Mouse (Mus musculus): ENCODE results near the gene Hist1h2bl. TPM values are rescaled to one million over a fixed set of nuclear protein-coding genes. Genes with fewer than 3 reads are reported as not detected.

Gene Hist1h2bl
- 91.5 and 110 TPM in 2 replicates for total RNA-seq (2015; ENCODE audit: low replicate concordance)
- total RNA-seq (2017; ENCODE audit: low replicate concordance): 213 and 268 TPM in 2 replicates

DNA sequence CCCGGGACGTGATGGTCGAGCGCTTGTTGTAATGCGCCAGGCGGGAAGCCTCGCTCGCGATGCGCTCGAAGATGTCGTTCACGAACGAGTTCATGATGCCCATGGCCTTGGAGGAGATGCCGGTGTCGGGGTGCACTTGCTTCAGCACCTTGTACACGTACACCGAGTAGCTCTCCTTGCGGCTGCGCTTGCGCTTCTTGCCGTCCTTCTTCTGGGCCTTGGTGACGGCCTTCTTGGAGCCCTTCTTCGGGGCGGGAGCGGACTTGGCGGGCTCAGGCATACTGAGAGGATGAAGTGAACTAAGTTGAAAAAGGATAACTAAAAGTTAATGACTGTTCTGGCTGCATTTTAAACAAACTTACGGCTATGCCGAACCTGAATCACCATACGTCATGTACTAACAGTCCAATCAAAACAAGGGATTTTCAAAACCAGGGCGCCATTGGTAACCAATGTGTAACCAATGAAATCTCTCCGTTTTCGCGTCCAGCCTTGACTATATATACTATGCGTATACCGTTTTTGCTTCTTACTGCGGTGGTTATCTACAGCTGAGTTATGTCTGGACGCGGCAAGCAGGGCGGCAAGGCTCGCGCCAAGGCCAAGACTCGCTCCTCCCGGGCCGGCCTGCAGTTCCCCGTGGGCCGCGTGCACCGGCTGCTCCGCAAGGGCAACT lies at the start of gene Hist1h2bl, which contains the start of gene Hist1h2ai:
Gene Hist1h2bl, minus strand, starts transcription at position 280 of the 676 bp plus-strand sequence.
Gene Hist1h2ai, plus strand, starts transcription at position 559 of the 676 bp plus-strand sequence.
- ATAC-seq (replicated peaks; ENCODE audit: low FRiP score, poor library complexity, severe bottlenecking): peak; percentile 79

DNA sequence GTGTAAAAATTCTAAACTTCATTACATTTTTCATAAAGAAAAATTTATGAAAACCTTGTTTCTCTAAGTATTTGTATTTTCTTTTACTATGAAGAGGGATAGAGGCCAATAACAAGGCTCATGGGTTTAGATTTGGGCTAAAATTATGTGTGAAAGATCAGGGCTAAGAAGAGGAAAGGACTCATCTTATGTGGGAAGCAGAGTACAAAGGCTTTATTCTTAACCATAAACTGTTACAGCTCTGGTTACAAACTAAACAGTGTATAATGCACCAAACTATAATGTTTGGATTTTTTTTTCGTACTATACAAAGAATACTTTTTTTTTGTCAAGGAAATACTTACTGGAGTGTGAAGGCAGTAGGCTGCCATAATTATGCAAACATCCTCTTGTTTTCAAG lies 39.8 kb upstream of the Hist1h2bl start:
- ATAC-seq (replicated peaks; ENCODE audit: low FRiP score, poor library complexity, severe bottlenecking): no peak

DNA sequence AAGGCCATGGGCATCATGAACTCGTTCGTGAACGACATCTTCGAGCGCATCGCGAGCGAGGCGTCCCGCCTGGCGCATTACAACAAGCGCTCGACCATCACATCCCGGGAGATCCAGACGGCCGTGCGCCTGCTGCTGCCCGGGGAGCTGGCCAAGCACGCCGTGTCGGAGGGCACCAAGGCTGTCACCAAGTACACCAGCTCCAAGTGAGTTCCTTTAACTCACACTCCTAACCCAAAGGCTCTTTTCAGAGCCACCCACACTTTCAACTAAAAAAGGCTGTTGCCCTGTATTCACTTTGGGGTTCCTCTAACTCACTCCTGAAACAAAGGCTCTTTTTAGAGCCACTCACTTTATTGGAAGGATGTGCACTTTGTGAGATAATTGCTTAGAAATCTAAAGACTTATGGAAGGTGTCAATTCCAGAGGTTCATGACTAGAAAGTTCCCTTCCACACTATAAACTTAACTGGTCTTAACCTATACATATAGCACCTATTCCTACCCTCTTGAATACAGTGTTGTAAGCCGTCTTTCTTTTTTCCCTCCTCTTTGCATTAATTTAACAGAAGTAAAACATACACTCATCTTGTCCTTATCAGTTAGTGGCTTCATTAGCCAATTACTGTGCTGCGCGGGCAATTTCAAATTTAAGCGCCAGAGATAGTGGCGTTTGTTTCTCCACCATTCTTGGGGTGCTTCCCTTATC lies 38.5 kb upstream of the Hist1h2bl start:
- ATAC-seq (replicated peaks; ENCODE audit: low FRiP score, poor library complexity, severe bottlenecking): peak; percentile 45

DNA sequence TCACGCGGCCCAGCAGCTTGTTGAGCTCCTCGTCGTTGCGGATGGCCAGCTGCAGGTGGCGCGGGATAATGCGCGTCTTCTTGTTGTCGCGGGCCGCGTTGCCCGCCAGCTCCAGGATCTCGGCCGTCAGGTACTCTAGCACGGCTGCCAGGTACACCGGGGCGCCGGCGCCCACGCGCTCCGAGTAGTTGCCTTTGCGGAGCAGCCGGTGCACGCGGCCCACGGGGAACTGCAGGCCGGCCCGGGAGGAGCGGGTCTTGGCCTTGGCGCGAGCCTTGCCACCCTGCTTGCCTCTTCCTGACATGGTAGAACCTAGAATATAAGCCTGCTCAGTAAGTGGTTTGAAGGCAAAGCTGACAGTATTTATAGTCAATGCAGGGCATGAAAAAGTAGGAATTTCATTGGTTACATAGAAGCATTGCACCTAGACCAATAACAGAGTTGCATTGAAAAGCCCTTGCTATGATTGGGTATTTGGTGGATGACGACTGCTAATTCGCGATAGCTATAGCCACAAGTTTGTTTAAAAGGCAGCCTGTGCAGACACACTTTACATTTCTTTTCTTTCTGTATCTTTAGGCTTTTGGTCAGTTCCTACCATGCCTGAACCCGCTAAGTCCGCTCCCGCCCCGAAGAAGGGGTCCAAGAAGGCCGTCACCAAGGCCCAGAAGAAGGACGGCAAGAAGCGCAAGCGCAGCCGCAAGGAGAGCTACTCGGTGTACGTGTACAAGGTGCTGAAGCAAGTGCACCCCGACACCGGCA lies 37.8 kb upstream of the Hist1h2bl start, which contains the start of the genes Hist1h2ak and Hist1h2bn:
Gene Hist1h2ak, minus strand, starts transcription at position 304 of the 762 bp plus-strand sequence.
Gene Hist1h2bn, plus strand, starts transcription at position 600 of the 762 bp plus-strand sequence.
- peak; percentile 81 for ATAC-seq (replicated peaks; ENCODE audit: low FRiP score, poor library complexity, severe bottlenecking)

DNA sequence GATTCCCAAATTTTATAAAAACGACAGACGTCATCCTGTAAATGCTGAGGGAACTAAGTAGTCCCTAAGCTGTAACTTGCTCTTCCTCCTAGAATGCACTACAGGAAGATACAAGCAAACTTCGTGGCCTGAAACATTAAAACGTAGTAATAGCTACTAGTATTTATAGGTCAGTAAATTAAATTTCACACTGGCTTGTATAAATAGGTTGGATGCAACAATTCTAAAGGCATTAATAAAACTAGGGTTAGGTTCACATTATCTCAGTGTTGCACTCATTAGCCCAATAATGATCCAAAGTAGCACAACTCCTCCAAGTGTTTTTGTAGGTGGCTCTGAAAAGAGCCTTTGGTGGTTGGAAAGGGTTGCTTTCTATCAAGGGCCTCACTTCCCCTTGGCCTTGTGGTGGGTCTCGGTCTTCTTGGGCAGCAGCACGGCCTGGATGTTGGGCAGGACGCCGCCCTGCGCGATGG lies 37.1 kb upstream of the Hist1h2bl start:
- ATAC-seq (replicated peaks; ENCODE audit: low FRiP score, poor library complexity, severe bottlenecking): no peak

DNA sequence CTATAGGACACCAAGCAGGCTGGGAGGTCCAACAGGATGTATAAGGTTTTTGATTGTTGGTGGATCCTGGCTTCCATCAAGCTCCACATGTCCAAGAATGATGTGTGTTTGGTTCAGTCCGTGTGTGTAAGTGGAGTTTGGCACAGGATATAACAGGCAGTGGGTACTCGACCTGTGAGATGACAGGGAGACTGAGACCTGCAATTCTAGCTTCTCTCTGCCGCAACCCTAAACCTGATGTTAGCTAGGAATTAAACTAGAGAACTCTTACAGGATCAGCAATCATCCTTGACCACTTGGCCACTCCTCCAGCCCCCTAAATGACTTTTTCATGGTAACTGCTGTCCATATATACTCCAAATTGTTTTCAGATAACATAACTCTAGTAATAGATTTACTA lies 36.4 kb upstream of the Hist1h2bl start:
- ATAC-seq (replicated peaks; ENCODE audit: low FRiP score, poor library complexity, severe bottlenecking): 0 out of 2 replicates have a peak, but pooled peaks have one; percentile 1

DNA sequence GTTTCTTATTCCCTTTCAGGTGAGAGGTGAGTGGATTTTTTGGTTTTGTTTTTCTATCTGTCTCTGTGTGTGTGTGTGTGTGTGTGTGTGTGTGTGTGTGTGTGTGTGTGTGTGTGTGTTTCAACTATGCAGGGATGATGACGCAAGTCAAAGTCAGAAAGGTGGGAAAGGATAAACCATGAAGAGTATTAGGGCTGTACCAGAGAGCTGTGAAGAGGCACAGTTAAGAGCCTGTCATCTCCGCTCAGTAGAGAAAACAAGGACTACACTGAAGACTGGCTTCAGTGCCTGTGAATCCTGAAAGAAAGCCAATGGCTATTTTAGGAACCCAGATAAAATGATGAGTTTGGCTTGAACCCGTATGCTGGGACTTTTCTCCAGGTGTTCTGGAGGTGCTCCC lies 35.9 kb upstream of the Hist1h2bl start:
- ATAC-seq (replicated peaks; ENCODE audit: low FRiP score, poor library complexity, severe bottlenecking): no peak

DNA sequence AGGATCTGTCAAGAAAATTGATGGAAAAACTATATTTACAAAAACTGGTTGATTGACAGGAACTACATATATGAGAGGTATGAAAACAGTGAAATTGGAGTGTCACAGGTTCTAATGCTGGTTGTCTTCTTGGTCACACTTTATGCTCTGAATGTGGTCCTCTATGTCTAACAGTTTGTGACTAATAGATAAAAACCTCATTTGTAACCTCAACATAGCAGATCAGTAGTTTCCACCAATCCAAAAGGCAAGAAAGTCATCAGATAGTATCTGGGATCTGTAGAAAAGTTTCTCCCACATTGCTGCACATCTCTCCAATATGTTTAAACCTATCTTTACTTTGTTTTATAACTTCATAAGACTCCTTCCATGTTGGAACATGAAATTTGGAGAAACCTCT lies 35.5 kb upstream of the Hist1h2bl start:
- no peak for ATAC-seq (replicated peaks; ENCODE audit: low FRiP score, poor library complexity, severe bottlenecking)

DNA sequence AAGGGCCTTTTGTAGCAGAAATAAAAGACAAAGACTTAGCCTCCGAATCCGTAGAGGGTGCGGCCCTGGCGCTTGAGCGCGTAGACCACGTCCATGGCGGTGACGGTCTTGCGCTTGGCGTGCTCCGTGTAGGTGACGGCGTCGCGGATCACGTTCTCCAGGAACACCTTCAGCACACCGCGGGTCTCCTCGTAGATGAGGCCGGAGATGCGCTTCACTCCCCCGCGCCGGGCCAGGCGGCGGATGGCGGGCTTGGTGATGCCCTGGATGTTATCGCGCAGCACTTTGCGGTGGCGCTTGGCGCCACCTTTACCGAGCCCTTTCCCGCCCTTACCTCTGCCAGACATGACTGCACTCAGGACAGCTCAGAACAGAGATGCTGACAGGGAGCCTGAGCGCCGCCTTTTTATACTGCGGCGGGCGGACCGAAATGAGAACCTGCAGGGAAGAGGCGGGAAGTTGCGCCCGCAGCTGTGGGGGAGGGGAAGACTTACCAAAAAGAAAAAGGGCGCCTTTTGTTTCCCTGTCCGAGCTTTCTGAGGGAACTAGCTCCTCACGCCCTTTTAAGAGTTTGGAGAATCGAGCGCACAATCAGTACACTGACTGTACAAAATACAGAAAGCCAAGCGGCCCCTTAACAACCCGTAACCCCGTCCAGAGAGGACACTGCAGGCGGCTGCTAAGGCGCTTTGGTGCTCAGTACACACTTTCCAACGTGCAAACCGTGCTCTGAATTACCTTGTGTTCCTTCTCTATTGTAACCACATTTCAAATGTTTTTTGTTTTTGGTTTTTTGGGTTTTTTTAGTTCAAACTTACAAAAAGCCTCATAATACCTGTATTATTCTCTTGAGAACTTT lies 34.4 kb upstream of the Hist1h2bl start, which contains the start of gene Hist1h4k:
Gene Hist1h4k, minus strand, starts transcription at position 347 of the 859 bp plus-strand sequence.
- peak; percentile 41 for ATAC-seq (replicated peaks; ENCODE audit: low FRiP score, poor library complexity, severe bottlenecking)

DNA sequence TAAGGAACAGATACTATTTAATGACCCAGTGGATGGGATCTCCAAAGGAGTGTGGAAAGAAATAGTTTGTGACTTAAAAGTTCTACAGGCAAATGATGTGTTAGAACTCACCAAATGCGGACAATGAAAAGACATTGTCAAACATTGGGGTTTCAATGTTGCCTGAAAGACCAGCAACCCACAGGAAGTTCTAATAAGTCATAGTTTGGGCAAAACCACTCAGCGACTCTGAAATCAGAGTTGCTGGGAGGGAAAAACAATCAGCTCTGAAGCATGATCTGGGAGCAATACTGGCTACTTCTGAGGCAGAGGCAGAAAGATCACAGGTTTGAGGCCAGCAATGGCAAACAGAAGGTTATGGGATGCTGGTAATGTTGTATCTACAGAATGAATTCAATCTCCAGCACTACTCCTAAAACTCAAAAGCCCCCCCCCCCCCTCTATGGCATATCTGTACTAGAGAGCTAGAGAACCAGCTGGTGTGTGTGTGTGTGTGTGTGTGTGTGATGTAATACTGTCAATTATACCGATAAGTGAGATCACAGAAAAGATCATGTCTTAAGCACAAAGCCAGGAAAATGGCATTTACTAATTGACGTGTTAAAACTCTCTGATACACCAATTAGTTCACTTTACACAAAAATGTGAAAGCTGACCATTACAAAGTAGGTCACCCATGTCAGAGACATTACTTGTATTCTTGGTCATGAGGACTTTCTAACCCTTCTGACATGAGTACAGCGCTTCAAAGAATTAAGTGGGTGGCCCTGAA lies 33.6 kb upstream of the Hist1h2bl start:
- ATAC-seq (replicated peaks; ENCODE audit: low FRiP score, poor library complexity, severe bottlenecking): no peak

DNA sequence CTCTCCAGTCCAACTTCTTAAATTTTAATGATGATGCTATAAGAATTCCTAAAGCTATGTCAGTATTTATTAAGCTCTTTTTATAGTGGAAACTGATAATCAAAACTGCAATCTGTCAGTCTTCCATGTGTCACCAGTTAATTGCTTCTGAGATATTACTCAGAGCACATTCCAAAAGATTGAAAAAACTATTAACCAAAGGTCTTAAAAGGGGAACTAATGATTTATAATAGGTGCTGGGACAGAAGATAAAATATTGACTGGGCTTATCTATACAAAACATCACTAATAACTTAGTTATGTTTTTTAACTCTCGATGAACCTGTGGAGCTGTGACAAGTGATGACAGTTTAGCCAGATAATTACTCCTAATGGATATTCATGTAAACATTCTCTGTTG lies 29.1 kb upstream of the Hist1h2bl start:
- no peak for ATAC-seq (replicated peaks; ENCODE audit: low FRiP score, poor library complexity, severe bottlenecking)

DNA sequence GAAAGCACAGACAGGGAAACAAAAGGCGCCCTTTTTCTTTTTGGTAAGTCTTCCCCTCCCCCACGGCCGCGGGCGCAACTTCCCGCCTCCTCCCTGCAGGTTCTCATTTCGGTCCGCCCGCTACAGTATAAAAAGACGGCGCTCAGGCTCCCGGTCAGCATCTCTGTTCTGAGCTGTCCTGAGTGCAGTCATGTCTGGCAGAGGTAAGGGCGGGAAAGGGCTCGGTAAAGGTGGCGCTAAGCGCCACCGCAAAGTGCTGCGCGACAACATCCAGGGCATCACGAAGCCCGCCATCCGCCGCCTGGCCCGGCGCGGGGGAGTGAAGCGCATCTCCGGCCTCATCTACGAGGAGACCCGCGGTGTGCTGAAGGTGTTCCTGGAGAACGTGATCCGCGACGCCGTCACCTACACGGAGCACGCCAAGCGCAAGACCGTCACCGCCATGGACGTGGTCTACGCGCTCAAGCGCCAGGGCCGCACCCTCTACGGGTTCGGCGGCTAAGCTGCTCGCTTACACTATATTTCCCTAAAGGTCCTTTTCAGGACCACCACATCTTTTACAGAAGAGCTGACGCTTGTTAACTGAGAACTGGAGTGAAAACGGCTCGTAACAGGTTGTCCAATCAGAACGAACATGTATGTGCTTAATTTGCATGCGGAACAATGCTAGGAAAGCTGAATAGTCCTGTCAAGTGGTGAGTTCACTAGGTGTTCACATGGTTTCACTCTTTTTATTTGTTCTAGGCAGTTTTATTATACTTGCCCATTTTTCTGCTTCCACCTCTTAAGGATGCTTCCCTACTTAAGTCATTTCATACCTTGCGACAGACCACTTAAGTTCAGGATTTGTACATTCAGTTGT lies 19.2 kb upstream of the Hist1h2bl start, which contains the start of gene Hist1h4j:
Gene Hist1h4j, plus strand, starts transcription at position 159 of the 862 bp plus-strand sequence.
- peak; percentile 85 for ATAC-seq (replicated peaks; ENCODE audit: low FRiP score, poor library complexity, severe bottlenecking)

DNA sequence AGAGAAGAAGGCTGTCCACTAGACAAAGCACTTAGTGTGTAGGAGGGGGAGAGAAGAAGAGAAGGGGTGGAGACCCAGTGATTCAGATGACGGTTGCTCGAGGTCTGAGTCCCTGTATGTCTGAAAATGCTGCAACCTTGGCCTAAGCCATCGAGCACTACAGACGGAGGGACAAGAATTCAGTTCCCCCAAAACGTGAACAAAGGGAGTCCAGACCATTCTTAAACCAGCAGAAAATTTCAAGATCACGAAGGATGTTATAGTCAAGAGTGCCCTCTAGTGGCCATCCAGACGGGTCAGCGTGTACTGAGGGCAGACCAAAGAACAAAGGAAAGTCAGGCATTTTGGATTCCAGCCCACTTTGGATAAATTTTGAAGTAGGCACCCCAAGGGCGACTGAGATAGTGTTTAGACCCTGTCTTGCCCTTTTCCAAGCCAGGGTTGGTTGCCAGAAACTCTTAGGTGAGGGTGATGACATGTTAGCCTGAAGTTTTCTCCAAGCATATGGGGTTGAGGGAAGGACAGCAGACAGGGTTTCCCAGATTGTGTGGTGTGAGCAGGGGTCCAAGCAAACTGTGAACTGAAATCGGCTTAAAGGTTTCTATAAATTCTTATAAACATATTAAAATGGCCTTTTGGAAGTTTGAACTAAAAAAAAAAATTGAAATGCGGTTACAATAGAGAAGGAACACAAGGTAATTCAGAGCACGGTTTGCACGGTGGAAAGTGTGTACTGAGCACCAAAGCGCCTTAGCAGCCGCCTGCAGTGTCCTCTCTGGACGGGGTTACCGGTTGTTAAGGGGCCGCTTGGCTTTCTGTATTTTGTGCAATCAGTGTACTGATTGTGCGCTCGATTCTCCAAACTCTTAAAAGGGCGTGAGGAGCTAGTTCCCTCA lies 18.3 kb upstream of the Hist1h2bl start:
- peak; percentile 66 for ATAC-seq (replicated peaks; ENCODE audit: low FRiP score, poor library complexity, severe bottlenecking)

DNA sequence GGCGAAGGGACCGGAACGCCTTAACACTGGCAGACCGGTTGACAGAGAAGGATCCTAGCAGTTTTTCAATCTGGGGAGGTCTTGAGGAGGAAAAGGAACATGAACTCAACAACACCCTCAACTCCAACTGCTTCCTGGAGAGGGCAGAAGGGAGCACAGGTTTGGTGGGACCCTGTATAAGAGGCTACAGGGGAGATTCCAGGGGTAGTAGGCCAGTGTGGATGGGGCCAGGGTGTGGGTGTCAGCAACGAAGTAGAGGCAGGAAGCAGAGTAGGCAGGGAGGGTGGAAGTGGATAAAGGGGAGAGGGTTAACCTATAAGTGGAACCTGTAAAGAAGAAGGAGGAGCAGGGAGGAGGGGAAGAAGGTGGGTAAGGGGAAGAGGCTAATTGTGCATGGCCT lies 17.5 kb upstream of the Hist1h2bl start:
- no peak for ATAC-seq (replicated peaks; ENCODE audit: low FRiP score, poor library complexity, severe bottlenecking)

DNA sequence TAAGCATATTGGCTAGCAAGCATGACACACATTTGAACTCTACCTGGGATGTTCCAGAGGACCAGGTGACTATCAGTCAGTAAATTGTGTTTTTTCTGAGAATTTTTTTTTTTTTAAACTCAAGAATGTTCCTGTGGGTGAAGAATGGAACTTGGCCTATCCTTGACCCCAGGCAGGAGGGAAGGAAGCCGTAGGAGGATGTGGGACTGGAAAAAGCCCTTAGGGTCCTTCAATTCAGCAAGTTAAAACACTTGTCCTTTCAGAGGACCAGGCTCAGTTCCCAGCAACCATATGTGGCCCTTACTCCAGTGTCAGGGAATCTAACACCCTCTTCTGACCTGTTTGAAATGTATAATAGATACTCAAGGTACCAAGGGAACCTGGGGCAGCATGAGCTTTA lies 13.6 kb upstream of the Hist1h2bl start:
- no peak for ATAC-seq (replicated peaks; ENCODE audit: low FRiP score, poor library complexity, severe bottlenecking)

DNA sequence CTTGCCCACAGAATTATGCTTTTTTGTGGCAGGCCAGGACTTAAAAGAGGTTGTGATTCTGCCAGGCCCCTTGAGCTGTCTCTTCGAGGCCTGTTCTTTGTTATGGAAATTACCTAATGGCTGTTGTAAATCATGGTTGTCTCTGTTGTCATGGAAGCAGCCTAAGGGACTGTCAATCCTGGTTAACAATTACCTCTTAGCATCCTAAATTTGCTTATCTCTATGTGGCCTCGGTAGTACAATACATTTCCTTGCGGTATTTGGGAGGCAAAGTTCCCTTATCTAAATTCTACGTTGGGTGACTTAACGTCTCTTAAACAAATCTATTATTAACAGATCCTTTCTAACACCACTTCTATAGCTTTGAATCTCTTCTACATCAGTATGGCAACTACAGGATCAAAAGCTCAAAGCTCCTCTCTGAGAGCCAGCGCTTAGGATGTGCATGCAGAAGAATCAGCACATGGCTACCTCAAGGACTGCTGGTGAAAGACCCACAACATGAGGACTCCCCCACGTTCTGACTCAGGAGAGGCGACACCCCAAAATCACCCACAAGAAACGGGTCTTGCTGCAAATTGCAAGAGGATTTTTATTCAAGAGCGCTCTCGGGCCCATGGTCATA lies 12.1 kb upstream of the Hist1h2bl start:
- no peak for ATAC-seq (replicated peaks; ENCODE audit: low FRiP score, poor library complexity, severe bottlenecking)

All from erythroblast, adult 5-6 weeks (primary cell).